Mouse (Mus musculus): ENCODE data around the gene Mafk.

Mafk gene

DNA sequence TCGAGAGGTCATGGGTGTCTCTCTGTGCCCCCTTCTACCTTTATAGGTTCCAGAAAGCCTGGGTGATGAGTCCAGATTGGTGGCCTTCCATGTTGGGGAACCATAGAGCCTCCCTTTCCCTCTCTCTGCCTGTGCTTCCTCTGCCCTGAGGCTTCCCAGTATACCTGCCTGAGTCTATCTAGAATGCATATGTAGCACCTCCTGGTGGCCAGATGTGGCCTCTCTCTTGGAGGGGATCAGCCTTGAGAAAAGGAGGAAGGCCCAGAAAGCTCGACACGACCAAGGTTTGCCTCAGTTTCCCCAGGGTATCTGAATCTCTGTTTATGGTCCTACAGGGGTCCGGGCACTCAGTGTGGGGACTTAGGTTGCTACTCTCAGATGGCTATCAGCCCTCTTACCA lies 27.5 kb downstream of the Mafk start:
- no peak for DNase-seq (ENCODE audit: low spot score)

DNA sequence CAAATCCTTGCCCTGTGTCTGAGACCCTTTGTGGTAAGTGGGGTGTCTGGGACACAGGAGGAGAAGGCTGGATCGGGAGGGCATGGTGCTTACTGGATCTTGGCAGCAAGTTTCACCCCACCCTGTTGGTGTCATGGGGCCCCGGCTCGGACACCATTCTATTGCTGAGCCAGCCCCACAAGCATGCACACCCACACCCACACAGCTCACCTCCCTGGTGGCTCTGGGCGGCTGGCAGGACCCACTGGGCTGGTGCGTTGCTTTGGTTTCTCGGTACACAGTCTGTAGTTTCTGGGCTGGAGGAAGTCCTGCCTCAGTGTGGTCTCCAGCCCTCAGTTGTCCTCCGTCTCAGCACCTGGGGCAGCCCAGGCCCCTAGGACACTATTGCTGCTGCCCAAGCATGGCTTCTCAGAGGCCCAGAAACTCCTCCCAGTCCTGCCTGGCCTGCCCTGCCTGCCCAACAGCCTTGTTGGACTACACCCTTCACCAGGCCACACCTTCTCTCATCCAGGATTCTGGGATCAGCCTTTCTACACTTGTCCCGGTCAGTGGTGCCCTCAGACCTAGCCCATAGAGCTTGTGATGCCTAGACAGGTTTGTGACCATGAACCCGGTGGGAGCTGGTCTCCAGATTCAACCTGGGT lies 28.3 kb downstream of the Mafk start, which contains the start of gene Tmem184a:
Gene Tmem184a, minus strand, starts transcription at position 380 of the 644 bp plus-strand sequence.
- no peak for DNase-seq (ENCODE audit: low spot score)

DNA sequence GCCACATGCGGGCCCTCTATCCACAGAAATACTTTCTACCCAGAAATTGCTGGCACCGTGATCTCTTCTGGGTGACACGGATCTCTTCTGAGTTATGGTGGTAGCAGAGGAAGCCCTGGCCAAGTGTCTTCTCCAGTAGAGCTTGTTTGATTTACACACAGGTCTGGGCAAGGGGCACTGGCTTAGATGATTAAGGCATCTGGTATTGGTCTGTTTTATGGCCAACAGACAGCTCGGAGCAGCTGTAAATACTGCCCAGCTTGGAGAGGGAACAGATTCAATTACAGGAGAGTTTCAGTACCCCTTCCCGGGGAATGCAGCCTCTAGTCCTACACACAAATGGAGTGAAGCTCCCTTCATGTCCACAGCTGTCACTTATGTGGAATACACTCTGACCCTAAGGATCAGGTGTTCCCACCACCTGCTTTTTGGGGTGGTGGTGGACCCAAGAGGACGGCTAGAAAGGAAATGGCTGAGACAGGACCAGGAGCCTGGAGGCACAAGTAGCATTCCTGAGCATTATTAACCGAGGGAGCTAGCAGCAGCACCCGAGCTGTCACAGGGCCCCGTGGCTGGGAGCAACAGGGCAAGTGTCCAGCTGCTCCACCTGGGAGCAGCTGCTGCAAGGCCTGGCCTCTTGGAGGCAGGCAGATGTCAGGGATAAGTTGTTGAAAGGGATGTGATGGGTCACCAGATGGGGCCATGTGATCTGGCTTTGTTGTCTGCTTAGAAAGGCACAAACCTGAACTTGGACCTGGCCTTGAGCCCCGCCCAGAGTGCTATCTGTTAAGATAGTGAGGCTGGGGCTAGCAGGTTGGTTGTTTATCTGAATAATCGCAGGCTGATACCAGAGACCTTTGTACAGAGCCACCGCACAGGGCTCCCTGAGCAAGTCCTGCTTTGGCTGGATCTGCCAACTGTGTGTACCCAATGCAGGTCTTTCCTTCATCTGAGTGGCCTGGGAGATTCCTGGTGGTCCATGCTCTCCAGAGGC lies 30.4 kb downstream of the Mafk start:
- no peak for DNase-seq (ENCODE audit: low spot score)

DNA sequence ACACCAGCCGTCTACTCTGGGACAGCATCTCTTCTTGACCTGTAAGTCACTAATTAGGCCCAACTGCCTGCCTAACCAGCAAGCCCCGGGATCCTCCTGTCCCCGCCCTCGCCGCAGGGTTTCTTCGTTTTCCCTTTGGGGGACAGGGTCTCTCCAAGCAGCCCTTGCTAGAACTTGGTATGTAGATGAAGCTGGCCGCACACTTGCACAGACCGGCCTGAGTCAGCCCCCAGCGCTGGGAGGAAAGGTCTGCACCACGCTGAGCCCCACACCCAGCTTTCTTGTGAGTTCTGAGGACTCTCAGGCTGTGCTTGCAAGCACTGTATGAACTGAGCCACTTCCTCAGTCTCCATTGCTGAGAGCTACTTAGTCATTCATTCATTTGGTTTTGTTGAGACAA lies 33.2 kb downstream of the Mafk start:
- no peak for DNase-seq (ENCODE audit: low spot score)

DNA sequence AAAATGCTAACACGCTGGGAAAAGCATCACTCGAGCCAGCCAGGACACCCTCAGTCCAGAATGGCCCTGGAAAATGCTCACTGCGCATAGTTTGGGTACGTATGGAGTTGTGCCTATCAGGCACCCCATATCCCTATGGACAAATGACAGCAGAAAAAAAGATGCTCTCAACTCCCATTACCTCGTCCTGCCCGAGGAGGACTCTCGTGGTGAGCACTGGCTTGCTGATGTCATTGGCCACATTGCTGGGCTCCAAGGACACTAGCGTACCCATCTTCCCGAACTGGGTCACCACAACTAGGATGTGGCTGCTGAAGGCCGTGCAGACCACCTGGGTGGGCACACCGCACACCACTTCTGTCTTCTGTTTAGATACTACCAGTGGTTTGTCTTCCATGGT lies 34.6 kb downstream of the Mafk start:
- no peak for DNase-seq (ENCODE audit: low spot score)

DNA sequence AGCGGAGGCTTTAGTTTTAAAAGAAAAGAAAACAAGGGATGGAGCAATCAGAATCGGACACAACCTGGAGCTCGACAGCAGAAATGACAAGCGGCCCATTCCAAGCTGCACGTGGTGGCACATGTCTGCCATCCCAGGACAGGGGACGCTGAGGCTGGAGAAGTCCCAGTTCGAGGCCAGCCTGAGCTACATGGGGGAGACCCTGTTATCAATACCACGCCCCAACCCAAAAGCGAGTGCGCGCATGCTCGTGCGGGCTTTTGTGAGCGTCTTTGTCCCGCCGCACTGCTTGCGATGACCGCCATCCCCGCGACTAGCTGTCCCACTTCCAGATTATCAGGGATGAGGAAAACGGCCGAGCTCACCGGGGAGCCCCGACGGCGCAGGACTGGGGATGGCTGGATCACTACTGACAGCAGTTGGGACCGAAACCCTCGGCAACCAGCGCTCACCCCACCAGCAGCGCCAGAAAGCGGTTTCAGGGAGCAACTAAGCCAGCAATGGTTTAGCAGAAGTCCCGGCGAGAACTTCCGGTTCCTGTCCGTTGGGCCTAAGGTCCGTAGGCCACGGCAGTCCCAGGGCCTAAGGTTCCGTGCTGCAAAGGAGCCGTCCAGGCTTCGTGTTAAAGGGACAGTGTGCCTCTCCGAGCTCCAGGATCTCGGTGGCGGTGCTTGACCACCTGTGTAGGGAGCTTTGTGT lies 35.2 kb downstream of the Mafk start, which contains the start of the genes Gm26938 and Psmg3:
Gene Gm26938, minus strand, starts transcription at position 51 of the 699 bp plus-strand sequence.
Gene Psmg3, minus strand, starts transcription at position 529 of the 699 bp plus-strand sequence.
- DNase-seq (ENCODE audit: low spot score) = peak; percentile 87

DNA sequence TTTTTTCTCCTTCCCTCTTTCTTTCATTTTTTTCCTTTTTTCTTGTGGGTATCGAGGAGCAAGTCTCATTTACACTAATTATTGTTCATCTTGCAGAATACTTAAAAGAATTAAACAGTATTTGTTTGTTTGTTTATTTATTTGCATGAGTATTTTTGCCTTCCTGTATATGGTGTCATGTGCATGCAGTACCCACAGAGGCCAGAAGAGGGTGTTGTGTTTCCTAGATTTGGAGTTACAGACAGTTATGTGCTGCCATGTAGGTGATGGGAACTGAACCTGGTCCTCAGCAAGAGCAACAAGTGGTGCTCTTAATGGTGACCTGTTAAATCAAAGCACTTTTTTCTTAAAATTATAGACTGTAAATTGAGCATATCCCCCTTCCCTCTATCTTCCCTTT lies 36.3 kb downstream of the Mafk start:
- no peak for DNase-seq (ENCODE audit: low spot score)

DNA sequence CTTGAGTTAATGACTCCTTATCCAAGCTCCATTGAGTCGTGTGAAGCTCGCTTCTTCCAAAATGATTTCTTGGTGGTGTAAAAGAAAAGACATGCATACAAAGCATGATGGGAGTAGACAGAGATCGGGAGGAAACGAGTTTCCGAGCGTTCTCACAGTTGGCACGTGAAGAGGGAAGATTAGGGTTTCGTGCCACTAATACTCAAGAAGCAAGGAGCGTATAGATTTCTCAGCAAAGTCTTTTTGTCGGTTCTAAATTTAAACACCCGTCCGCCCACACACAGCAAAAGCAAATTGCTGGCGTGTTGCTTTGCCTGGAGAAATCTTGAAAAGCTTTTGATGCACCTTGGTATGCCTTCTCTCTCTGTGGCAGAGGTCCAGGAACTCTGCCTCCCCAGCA lies 38.1 kb downstream of the Mafk start:
- no peak for DNase-seq (ENCODE audit: low spot score)

DNA sequence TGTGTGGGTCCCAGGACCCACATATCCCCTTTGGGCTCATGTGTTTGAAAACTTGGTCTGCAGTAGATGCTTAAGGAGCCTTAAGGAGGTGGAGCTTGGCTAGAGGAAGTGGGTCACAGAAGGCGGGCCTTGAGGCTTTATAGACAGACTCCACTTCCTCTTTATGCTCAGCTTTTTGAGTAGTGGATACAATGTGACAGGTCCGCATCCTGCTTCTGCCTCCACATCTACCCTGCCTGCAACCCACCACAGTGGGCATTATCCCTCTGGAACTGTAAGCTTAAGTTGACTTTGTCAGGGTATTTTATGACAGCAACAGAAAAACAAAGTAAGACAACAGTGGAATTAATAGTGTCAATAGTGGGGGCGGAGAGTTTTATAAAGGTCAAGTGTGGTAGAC lies 39.4 kb downstream of the Mafk start:
- DNase-seq (ENCODE audit: low spot score) = no peak

DNA sequence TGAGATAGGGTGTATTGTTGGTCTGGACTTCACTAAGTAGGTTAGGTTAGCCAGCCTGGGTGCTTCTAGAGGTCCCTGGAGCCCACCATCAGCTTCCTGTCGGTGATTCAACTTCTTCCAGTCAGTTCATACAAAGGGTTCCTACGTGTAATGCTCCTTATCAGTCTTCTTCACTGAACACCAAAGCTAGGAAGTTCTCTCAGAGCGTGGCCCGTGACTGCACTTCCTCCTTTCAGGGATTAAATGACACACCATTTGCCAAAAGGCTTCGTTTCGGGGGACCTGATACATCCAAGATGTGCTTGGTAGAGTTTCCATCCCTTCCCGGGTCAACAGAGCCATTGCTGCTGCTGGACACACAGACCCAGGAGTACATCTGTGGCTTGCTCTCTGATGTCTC lies 40.8 kb downstream of the Mafk start:
- DNase-seq (ENCODE audit: low spot score) = no peak

DNA sequence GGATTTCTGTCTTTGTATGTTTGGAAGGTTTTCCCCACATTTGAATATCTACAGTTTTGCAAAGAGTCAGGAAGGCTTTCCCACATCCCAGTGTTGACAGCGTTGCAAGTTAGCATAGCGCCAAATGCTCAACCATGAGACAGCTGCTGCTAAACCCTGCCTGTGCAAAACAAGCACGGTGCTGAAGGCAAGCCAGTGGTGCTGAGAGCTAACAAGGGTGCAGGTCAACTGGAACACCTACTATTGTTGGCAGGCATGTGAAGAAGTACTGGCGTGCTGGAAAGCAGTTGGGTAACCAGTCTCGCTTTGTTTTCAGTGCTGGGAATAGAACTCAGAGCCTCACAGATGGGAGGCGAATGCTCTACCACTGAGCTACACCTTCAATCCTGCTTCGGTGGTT lies 44.4 kb downstream of the Mafk start:
- DNase-seq (ENCODE audit: low spot score) = no peak

DNA sequence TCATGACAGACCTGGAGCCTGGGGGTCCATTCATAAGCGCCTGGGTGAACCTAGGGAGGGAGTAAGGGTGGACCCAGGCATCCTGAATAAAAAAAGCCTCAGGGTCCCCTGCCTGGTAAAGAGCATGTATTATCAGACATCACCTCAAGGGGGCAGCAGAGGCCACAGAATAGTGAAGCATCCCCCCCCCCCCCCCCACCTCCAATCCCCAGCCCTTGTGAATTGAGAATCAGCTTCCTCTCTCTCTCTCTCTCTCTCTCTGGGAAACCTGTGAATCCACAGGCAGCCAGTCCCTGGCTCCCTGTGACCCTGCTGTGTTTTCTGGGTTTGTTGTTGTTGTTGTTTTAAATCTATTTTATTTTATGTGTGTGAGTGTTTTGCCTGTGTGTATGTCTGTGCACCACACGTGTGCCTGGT lies 47.2 kb downstream of the Mafk start:
- DNase-seq (ENCODE audit: low spot score) = peak; percentile 33

DNA sequence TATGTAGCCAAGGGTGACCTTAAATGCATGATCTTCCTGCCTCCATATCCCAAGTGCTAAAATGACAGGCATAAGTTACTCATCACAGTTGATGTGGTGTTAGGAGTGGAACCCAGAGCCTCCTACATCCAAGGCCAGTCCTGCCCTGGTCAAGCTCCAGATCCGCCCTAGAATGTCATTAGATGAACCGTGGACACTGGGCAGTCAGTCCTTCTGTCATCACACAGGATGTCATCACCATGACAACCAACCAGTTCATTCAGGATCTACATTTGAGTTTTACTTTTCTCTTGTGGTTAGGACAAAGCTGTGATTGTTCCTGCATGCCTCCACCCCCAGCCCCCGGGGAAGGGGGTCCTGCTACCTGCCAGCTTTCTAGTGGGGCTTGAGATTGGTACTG lies 47.8 kb downstream of the Mafk start:
- DNase-seq (ENCODE audit: low spot score) = no peak

DNA sequence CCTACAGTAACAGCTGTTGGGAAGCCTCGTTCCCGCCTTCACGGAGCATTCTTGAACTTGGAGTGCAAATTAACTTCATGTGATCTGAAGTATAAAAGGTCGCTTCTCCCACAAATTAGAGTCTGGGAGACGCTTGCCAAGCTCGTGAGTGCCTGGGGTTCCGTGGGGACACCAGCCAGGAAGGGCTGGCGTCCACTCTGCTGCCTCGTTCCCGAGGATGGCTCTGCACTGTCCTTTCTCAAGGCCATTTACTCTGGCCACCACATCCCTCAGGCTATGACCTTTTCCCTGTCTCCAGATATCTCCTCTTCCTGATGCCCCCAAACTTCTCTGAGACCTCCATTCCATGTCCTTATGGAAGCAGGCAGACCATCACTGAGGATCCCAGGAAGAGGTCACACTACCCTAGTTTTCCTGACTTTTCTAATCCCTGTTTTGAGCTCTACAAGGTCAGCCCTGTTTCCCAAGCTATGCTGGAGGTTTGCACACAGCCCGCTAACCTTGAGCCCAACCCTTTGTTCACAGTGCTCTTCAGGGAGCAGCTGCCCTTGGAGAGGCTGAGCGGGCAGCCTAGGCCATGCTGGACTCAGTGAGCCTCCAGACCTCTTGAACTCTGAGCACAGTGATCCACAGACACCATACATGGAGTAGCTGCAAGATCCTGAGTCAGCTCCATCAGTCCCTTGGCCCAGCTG lies 58.5 kb downstream of the Mafk start:
- no peak for DNase-seq (ENCODE audit: low spot score)

Measured in layer of hippocampus, adult 9-10 months (tissue).